Mouse (Mus musculus) right cerebral cortex, postnatal 4 days (tissue): Measurements from ENCODE around the gene Sh3bp4.

ENCODE experiments used
- DNase-seq: peaks from one replicate; pipeline ENCODE4 v3.0.0-alpha.2; 2022

The Sh3bp4 gene

GRCm38 (mm10) chr1:89189204-89189603 lies 119.0 kb downstream of the Sh3bp4 start:
- no peak for DNase-seq

DNA sequence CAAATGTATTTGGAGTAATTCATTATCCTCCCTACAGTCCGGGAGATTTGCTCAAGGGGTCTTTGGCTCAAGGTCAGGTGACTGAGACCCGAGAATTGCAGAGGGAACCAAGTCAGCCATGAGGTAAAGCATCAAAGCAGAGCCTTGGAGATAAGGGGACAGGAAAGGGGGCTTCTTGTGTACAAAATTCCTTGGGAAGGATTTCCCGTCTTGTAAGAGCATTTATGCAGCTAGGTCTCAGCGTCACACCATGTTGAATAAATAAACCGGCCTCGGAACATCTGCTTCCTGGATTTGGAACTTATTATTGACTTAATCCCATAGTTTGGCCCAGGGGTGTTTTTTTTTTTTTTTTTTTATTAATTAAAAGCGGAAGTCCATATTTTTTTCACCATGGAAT lies 120.4 kb downstream of the Sh3bp4 start:
- DNase-seq = no peak

GRCm38 (mm10) chr1:89191127-89191740 lies 121.0 kb downstream of the Sh3bp4 start:
- peak; percentile 70 for DNase-seq

DNA sequence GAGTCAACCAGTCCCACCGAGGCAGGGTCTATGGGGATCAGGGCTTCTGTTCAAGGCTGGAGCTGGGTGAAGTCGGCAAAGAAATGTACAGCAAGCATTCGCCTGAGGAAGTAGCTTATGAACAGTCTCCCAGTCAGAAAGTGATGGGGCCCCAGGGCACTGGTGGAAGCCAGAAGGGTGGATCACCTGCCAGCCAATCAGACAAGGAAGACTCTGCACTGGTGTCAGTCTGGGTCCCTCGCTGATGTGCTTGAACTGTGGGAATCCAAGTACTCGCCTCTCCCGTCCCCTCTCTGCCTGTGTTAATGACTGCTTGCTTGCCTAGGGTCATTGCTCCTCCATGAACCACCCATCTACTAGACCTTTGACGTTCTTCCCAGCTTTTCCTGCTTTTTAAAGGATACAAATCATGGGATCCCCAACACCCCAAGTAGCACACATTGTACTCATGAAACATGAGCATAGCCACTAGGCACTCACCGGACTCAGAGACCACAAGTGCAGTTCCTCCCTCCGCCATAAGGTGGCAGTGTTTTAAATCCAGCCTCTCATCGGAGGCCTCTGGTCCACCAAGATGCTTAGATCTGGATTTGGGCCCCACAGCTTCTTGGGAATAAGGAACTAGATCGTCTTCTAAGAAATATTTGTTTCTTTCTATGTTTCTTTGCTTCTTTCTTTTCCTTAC lies 122.5 kb downstream of the Sh3bp4 start:
- no peak for DNase-seq

- no peak for DNase-seq
Measured at GRCm38 (mm10) chr1:89193576-89193975, 123.4 kb downstream of the Sh3bp4 start.

- peak; percentile 85 for DNase-seq
Measured at GRCm38 (mm10) chr1:89195827-89196712, 125.9 kb downstream of the Sh3bp4 start.
